Mouse (Mus musculus) neural tube, embryonic 13.5 days (tissue): ENCODE measurements around the gene Hmgcs1. TPM values are rescaled to one million over a fixed set of nuclear protein-coding genes. Genes with fewer than 3 reads are reported as not detected.

Experiments
- polyA plus RNA-seq: library from polyadenylated mRNA; unstranded; fragments of >200 nt; fragmentation: Nextera tagmentation; extraction: Ambion mirVana; gene quantifications from 2 replicates; pipeline ENCODE4 v1.2.1, GENCODE M21; 2015

Hmgcs1 gene
- polyA plus RNA-seq, 1 experiment from 2014 or later, result 381 TPM

Other genes starting within 250 kb of the Hmgcs1 start
- gene 4833420G17Rik, start 227.6 kb upstream of the Hmgcs1 start, polyA plus RNA-seq, result 96.3 and 106 TPM in 2 replicates
- gene Tmem267, start 202.3 kb upstream of the Hmgcs1 start, polyA plus RNA-seq, result 3.3 and 4.2 TPM in 2 replicates
- gene 3110070M22Rik, start 202.0 kb upstream of the Hmgcs1 start, polyA plus RNA-seq, result 1.4 and 1.7 TPM in 2 replicates
- gene Ccl28, start 66.6 kb upstream of the Hmgcs1 start, polyA plus RNA-seq, result 0.25 and 0.43 TPM in 2 replicates
- gene Nim1k, start 65.5 kb downstream of the Hmgcs1 start, polyA plus RNA-seq, result 3.6 and 3.8 TPM in 2 replicates
- gene Zfp131, start 100.5 kb downstream of the Hmgcs1 start, polyA plus RNA-seq, result 36.6 and 37.2 TPM in 2 replicates
- 0.38 TPM in 1 of 2 replicates, not detected in the other for gene AF067063, start 139.8 kb downstream of the Hmgcs1 start, polyA plus RNA-seq
- gene D13Ertd608e, start 145.6 kb downstream of the Hmgcs1 start, polyA plus RNA-seq, result not detected in 2 replicates
- gene Tcstv1, start 204.4 kb downstream of the Hmgcs1 start, polyA plus RNA-seq, result not detected in 2 replicates
- gene Gm21761, start 238.9 kb downstream of the Hmgcs1 start, polyA plus RNA-seq, result not detected in 2 replicates